Mouse (Mus musculus) erythroid progenitor cell, adult 5-6 weeks (primary cell): Measurements from ENCODE around the gene Wdr13. TPM values are rescaled to one million over a fixed set of nuclear protein-coding genes. Genes with fewer than 3 reads are reported as not detected.

Experiments
- ATAC-seq: replicated peaks from 2 replicates; pipeline ENCODE4 v1.8.0; 2016; ENCODE audit warnings: moderate number of reproducible peaks, mild to moderate bottlenecking, moderate TSS enrichment, inconsistent platforms; ENCODE audit not compliant: poor library complexity, low FRiP score, severe bottlenecking
- total RNA-seq, 2 experiments: library from RNA; stranded (forward) in 1 of 2; stranded (reverse) in 1 of 2; fragments of 150-400 nt in 1 of 2; fragments of 186-747, 209-891 nt in 1 of 2; gene quantifications; 2 replicates each; pipeline versions ENCODE4 v1.2.3 to v1.2.4; 2015 to 2017; ENCODE audit warnings: low replicate concordance in 2 of 2

The Wdr13 gene
- total RNA-seq (2015; ENCODE audit: low replicate concordance) = 23.5 and 39.3 TPM in 2 replicates
- 10.0 and 25.7 TPM in 2 replicates for total RNA-seq (2017; ENCODE audit: low replicate concordance)

- ATAC-seq = peak; percentile 96
Observed at GRCm38 (mm10) chrX:8132017-8132976, at the start of gene Wdr13. Gene Wdr13 (minus strand): TSS chrX:8132892.

GRCm38 (mm10) chrX:8179646-8180045 is 47.0 kb upstream of the Wdr13 start:
- ATAC-seq = no peak

GRCm38 (mm10) chrX:8178871-8179270 is 46.2 kb upstream of the Wdr13 start:
- ATAC-seq = no peak

- peak; percentile 91 for ATAC-seq
Observed at GRCm38 (mm10) chrX:8175504-8176385, 43.1 kb upstream of the Wdr13 start, which contains the start of gene Tbc1d25. Gene Tbc1d25 (minus strand): TSS chrX:8176181.

- ATAC-seq = no peak
Observed at GRCm38 (mm10) chrX:8175169-8175503, 42.4 kb upstream of the Wdr13 start.

GRCm38 (mm10) chrX:8167716-8168647 is 35.3 kb upstream of the Wdr13 start:
- no peak for ATAC-seq

- no peak for ATAC-seq
Observed at GRCm38 (mm10) chrX:8164471-8164870, 31.8 kb upstream of the Wdr13 start.

GRCm38 (mm10) chrX:8163076-8163475 is 30.4 kb upstream of the Wdr13 start:
- ATAC-seq = no peak

GRCm38 (mm10) chrX:8145153-8145991 is 12.7 kb upstream of the Wdr13 start, which contains the start of gene Rbm3:
Gene Rbm3 (minus strand): TSS chrX:8145880.
- peak; percentile 94 for ATAC-seq

- ATAC-seq = no peak
Observed at GRCm38 (mm10) chrX:8143750-8144149, 11.1 kb upstream of the Wdr13 start.

GRCm38 (mm10) chrX:8142948-8143347 is 10.3 kb upstream of the Wdr13 start:
- no peak for ATAC-seq

- ATAC-seq = no peak
Observed at GRCm38 (mm10) chrX:8141058-8141457, 8.4 kb upstream of the Wdr13 start.

- ATAC-seq = no peak
Observed at GRCm38 (mm10) chrX:8140446-8140845, 7.8 kb upstream of the Wdr13 start.

- ATAC-seq = no peak
Observed at GRCm38 (mm10) chrX:8139480-8139879, 6.8 kb upstream of the Wdr13 start.

GRCm38 (mm10) chrX:8135886-8136285 is 3.2 kb upstream of the Wdr13 start:
- no peak for ATAC-seq

GRCm38 (mm10) chrX:8131393-8131792 is 1.3 kb downstream of the Wdr13 start:
- no peak for ATAC-seq

GRCm38 (mm10) chrX:8125235-8125634 is 7.5 kb downstream of the Wdr13 start:
- ATAC-seq = peak; percentile 34; the same call in 1 of the 2 replicates

GRCm38 (mm10) chrX:8123821-8124470 is 8.7 kb downstream of the Wdr13 start:
- ATAC-seq = no peak
